Mouse (Mus musculus) limb, embryonic 15.5 days (tissue): ENCODE results near the gene Tril. TPM values are rescaled to one million over a fixed set of nuclear protein-coding genes. Genes with fewer than 3 reads are reported as not detected.
A peak's percentile ranks its signal among the peaks of the same experiment; 100 is the strongest.

ENCODE experiments used
- ATAC-seq: fragments of 200-750 bp; cut with Nextera tagmentation; 2 replicates; pipeline ENCODE4 v1.8.0; 2017; ENCODE audit warnings: low read depth, moderate TSS enrichment; ENCODE audit not compliant: insufficient number of reproducible peaks, low FRiP score, low TSS enrichment
- H3K27ac ChIP-seq: fragments of 300-500 bp; sonication (generic); 2 replicates; pipeline ENCODE4 v1.5.1; 2015; ENCODE audit warnings: moderate library complexity, mild to moderate bottlenecking, inconsistent platforms
- H3K27me3 ChIP-seq: fragments of 300-500 bp; sonication (generic); 2 replicates; pipeline ENCODE4 v1.6.1; 2015; ENCODE audit warnings: inconsistent platforms
- H3K36me3 ChIP-seq: fragments of 300-500 bp; sonication (generic); 2 replicates; pipeline ENCODE4 v1.6.1; 2015; ENCODE audit warnings: inconsistent platforms
- H3K4me1 ChIP-seq: fragments of 300-500 bp; sonication (generic); 2 replicates; pipeline ENCODE4 v1.6.1; 2015; ENCODE audit warnings: inconsistent platforms
- H3K4me2 ChIP-seq: fragments of 300-500 bp; sonication (generic); 2 replicates; pipeline ENCODE4 v1.6.1; 2015; ENCODE audit warnings: mild to moderate bottlenecking, inconsistent platforms
- H3K4me3 ChIP-seq: fragments of 300-500 bp; sonication (generic); 2 replicates; pipeline ENCODE4 v1.5.1; 2015; ENCODE audit warnings: mild to moderate bottlenecking, inconsistent platforms
- H3K9ac ChIP-seq: fragments of 300-500 bp; sonication (generic); 2 replicates; pipeline ENCODE4 v1.6.1; 2015; ENCODE audit warnings: inconsistent platforms
- H3K9me3 ChIP-seq: fragments of 300-500 bp; sonication (generic); 2 replicates; pipeline ENCODE4 v1.6.1; 2016; ENCODE audit warnings: inconsistent platforms
- WGBS: fragments of 180-500 bp; shearing (Covaris S2); methylation state at CpG from one replicate; pipeline ENCODE4 v1.1.7; 2015; 5-methylcytosine and 5-hydroxymethylcytosine counted together
- polyA plus RNA-seq: library from polyadenylated mRNA; unstranded; fragments of >200 nt; fragmentation: Nextera tagmentation; extraction: Ambion mirVana; gene quantifications from 2 replicates; pipeline ENCODE4 v1.2.1, GENCODE M21; 2015

Gene Tril
- polyA plus RNA-seq, 1 experiment from 2014 or later: 71.2 TPM

DNA sequence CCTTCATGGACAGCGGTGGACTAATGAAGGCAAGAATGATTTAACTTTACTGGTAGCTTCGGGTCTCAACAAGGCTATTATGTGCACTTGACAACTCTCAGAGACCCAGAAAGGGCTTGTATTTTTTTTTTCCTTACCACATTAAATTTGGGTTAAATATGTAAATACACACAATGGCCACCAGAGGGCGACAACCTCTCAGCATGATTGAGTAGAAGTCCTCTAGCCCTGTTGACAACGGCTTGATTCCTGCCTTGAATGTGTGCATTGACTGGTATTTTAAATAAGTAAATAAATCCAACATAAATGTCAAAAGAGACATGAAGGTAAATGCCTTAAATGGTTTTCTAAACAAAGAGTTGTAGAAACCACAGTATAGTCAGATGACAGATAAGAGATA lies 39.5 kb downstream of the Tril start:
- no peak overlapping the region for H3K4me2 ChIP-seq
- H3K4me1 ChIP-seq: no peaks in the 10 kb centered on the region
- no peaks in the 10 kb centered on the region for H3K36me3 ChIP-seq
- no peak overlapping the region for H3K27ac ChIP-seq
- H3K27me3 ChIP-seq: no peaks in the 10 kb centered on the region; the same call in 1 of the 2 replicates
- no peak overlapping the region for H3K9ac ChIP-seq
- ATAC-seq: no peak
- 6% methylated on average over 4 of the region's 4 CpGs for WGBS
- no peak overlapping the region for H3K4me3 ChIP-seq
- no peaks in the 10 kb centered on the region for H3K9me3 ChIP-seq

DNA sequence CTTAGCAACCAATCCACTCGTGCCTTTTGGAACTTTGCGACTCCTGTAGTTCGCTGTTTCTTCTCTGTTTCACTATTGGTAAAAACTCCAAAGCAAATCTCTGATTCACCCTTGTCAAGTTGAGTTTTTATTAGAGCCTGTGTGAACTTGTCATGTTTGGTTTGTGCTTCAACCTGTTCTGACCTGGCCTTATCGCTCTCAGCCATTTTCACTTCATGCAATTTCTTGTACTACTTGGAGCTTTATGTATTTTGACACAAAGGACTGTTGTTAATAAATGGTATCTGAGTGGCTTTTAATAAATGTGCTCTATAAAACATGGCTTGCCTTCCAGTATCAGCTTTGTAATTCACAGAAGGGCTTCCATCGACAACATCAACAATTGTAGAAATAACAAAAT lies 40.6 kb downstream of the Tril start:
- Histone ChIP-seq H3K27ac (no peak overlapping the region), H3K36me3 (no peaks in the 10 kb centered on the region), H3K27me3 (no peaks in the 10 kb centered on the region; the same call in 1 of the 2 replicates), H3K4me3 (no peak overlapping the region), H3K9me3 (no peaks in the 10 kb centered on the region), H3K4me1 (no peaks in the 10 kb centered on the region), H3K4me2 (no peak overlapping the region), H3K9ac (no peak overlapping the region)
- ATAC-seq: no peak
- WGBS: 71% methylated on average over 5 of the region's 5 CpGs

DNA sequence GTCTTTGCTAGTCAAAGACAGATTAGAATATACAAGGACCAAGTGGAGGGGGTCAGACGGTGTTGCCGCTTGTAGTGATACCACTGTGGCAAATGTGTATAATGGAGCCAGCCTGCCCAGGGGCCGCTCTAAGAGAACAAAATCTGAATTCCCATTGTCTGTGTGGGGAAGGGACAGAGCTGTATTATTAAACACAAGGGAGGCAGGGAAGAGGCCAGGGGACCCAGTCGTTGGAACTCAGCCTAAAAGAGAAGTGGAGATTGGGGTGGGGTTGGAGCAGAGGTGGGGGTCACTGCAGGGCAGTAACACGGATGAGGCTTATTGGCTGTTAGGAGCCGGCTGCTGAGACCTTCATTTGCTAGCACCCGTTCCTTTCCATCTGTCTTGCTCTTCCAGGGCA lies 41.1 kb downstream of the Tril start:
- H3K4me1 ChIP-seq: no peaks in the 10 kb centered on the region
- 68% methylated on average over 7 of the region's 7 CpGs for WGBS
- no peak overlapping the region for H3K9ac ChIP-seq
- H3K36me3 ChIP-seq: no peaks in the 10 kb centered on the region
- no peak for ATAC-seq
- no peak overlapping the region for H3K27ac ChIP-seq
- no peak overlapping the region for H3K4me2 ChIP-seq
- H3K27me3 ChIP-seq: no peaks in the 10 kb centered on the region; the same call in 1 of the 2 replicates
- H3K4me3 ChIP-seq: no peak overlapping the region
- H3K9me3 ChIP-seq: no peaks in the 10 kb centered on the region

DNA sequence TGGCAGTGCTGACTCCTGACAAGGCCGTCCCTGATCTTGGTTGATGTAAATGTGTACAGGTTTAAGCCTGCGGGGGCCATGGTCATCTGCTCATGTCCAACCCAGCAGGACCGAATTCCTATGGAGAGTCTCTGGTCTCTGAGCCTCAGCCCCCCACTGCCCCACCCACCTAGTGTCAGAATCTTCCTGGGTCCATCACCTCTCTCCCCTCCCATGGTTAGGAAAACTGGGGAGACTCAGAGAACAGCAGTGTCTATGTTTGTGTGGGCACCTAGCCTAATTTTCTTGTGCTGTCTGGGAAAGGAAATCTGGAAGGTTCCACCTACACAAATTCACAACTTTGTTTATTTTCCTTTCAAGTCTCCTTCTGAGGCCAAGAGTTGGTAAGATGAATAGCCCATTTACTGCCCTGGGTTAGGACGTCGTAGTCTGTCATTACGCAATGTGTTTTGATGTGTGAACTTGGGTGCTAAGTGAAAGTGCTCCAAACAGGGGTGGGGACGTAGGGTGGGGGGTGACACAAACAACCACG lies 42.1 kb downstream of the Tril start:
- no peaks in the 10 kb centered on the region for H3K4me1 ChIP-seq
- H3K4me2 ChIP-seq: no peak overlapping the region
- H3K27ac ChIP-seq: no peak overlapping the region
- no peak overlapping the region for H3K4me3 ChIP-seq
- H3K9ac ChIP-seq: no peak overlapping the region
- H3K9me3 ChIP-seq: no peaks in the 10 kb centered on the region
- no peaks in the 10 kb centered on the region for H3K27me3 ChIP-seq
- ATAC-seq: no peak
- no peaks in the 10 kb centered on the region for H3K36me3 ChIP-seq
- 61% methylated on average over 8 of the region's 8 CpGs for WGBS

DNA sequence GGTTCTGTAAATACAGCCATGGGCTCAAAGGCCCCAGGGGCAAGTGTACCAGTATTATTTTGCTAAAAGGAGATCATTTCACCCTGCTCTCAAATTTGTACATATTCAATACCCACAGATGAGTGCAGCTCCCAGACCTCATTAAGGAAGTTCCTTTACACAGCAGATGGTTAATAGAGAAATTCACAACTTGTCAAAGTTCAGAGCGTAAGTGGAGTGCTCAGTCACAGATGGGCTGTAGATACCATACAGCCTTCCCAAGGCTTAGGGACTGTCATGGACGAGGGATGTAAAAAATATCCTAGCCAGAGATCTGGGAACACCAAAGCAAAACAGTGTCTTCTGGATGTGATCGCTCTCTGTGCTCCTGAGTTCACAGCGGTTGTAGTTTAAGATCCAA lies 52.4 kb downstream of the Tril start:
- ATAC-seq: no peak
- no peaks in the 10 kb centered on the region for H3K27me3 ChIP-seq
- no peak overlapping the region for H3K4me2 ChIP-seq
- H3K36me3 ChIP-seq: no peaks in the 10 kb centered on the region
- H3K27ac ChIP-seq: no peak overlapping the region
- 87% methylated on average over 4 of the region's 4 CpGs for WGBS
- no peak overlapping the region for H3K4me3 ChIP-seq
- H3K4me1 ChIP-seq: peaks cover 16% of the 10 kb centered on the region
- no peaks in the 10 kb centered on the region for H3K9me3 ChIP-seq
- H3K9ac ChIP-seq: no peak overlapping the region

DNA sequence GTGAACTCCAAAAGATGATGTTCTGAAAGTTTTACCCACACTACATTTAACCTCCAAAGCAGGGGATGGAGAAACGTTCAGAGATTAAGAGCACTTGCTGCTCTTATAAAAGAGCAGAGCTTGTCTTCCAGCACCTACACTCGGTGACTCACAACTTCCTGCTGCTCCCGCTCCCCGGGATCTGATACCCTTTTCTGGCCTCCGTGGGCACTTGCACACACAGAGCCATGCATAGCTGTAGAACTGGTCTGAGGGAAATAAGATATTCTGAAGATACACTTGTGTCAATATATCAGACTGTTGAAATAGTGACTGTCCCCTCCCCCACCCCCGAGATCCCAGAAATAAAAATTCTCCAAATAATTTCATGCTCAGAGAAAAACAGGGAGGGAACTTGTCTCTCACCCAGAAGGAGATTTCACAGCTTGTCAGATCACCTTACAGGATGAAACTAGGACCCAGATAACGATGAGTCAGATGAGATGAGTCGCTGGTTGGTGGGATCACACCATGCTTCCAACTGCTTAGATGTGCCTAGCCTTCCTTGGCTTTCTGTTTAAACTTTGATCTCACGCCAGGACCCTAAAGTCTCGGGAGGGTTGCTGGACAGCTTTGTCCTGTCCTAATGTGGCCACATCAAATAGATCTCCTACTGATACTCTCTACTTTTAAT lies 54.3 kb downstream of the Tril start:
- Histone ChIP-seq H3K9ac (no peak overlapping the region), H3K4me3 (no peak overlapping the region), H3K4me2 (no peak overlapping the region), H3K36me3 (no peaks in the 10 kb centered on the region), H3K27me3 (no peaks in the 10 kb centered on the region), H3K27ac (0 out of 2 replicates have a peak overlapping the region, but pooled peaks have one; percentile 2), H3K9me3 (no peaks in the 10 kb centered on the region), H3K4me1 (peaks cover 23% of the 10 kb centered on the region)
- WGBS: 30% methylated on average over 10 of the region's 10 CpGs
- no peak for ATAC-seq

DNA sequence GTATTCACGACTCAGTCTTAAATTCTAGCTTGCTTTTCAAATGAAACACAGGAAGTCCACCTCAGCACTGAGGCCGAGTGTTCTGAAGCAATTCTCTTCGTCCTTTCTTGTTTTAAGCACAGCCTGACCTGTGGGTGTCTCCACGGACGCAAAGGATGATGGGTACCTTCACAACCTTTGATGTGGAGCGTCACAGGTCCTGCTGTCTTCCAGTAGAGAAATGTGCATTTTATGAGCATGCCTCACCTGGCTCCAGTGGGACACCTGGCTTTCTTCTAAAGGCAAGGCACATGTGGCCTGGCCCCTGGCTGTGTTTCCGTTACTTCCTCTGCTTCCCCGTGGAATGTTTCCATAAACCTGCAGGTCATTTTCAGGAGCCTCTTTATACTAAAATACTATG lies 54.9 kb downstream of the Tril start:
- WGBS: 19% methylated on average over 8 of the region's 8 CpGs
- Histone ChIP-seq H3K27ac (0 out of 2 replicates have a peak overlapping the region, but pooled peaks have one; percentile 2), H3K4me2 (no peak overlapping the region)

More for the DNA sequence above, 54.9 kb downstream of the Tril start:
- Histone ChIP-seq H3K4me3 (no peak overlapping the region), H3K9me3 (no peaks in the 10 kb centered on the region), H3K27me3 (no peaks in the 10 kb centered on the region), H3K36me3 (no peaks in the 10 kb centered on the region), H3K9ac (no peak overlapping the region), H3K4me1 (peaks cover 29% of the 10 kb centered on the region)
- ATAC-seq: no peak

Other genes with a start within 250 kb of the Tril start
- 0.19 and 0.41 TPM in 2 replicates for gene Cpvl, start 157.8 kb upstream of the Tril start, polyA plus RNA-seq
- 10.9 and 11.5 TPM in 2 replicates for gene Chn2, start 218.7 kb upstream of the Tril start, polyA plus RNA-seq